Mouse (Mus musculus): ENCODE results near the gene Adamtsl5.

GRCm38 (mm10) chr10:80351896-80352295 is 3.7 kb upstream of the Adamtsl5 start:
- TF ChIP-seq CTCF (IDR thresholded peaks at IDR 0.05; ENCODE audit: low read depth, low read length) (no peak), POLR2A (IDR thresholded peaks at IDR 0.05; ENCODE audit: borderline replicate concordance, low read depth, low read length) (no peak)
